Mouse (Mus musculus) ovary, adult 18-20 months (tissue): ENCODE results near the gene Hk2.

ENCODE experiments used
- DNase-seq: peaks from one replicate; pipeline ENCODE4 v3.0.0; 2022; ENCODE audit warnings: low spot score, mixed read lengths

Hk2 gene

DNA sequence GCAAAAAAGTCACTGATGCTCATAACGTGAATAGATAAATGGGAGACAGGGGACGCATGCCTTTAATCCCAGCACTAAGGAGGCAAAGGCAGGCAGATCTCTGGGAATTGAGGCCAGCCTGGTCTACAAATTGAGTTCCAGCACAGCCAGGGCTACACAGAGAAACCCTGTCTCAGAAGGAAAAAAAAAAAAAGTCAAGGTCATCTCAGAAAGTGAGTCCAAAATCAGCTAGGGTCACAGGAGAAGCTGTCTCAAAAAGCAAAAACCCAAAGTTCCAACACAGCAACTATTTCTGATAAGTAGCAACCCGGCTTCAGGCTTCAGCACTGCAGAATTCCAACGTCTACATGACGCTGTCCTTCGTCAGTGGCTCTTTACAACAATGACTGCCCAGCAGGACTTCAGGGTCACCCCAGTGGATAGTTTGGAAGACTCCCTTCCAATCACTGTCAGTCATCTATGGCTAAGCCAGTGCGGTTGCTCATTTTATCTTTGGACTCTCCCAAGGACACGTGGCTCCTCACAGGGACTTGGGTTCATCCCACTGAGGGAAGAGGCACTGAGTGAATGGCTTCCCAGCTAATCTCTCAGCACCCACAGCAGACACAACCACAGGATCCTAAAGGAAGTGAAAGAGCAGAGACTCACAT is 33.3 kb downstream of the Hk2 start:
- peak; percentile 70 for DNase-seq

GRCm38 (mm10) chr6:82740269-82740668 is 34.0 kb downstream of the Hk2 start:
- no peak for DNase-seq

DNA sequence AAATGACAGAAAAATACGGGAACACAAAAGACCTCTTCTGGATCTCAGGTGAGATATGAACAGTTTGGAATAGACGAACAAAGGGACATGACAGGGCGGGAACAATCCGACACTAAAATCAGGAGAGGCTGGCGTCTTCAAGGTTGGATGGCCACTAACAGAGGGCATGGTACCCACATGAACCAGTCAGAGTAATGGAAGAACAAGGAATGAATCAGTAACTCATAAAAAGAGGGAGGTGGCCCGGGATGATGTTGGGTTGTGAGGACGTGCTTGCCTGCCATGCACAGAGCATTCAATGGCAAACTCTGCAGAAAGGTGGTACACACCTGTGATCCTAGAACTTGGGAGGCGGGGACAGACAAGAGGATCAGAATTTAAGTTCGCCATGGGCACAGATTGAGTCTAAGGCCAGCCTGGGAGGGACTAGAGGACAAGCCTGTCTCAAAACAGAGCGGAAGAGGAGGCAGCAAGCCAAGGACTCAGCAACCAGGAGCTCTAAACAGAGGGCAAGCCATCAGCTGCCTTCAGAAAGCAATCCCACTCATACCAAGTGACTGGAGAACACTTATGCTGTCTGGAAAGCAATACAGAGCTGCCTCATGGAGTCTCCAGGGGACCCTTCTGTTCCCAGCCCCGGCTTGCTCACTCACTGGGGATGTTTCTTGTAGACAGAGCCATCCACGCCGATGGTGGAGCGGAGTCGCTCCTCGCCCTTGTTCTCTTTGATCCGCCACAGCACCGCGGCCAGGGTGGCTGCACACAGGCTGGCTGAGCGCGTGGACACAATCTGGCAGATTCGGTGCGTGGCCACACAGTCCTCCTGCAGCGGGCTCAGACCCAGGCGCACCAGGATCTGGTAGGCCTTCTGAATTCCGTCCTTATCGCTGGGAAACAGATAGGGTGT is 36.4 kb downstream of the Hk2 start:
- DNase-seq: no peak

- no peak for DNase-seq
Measured at GRCm38 (mm10) chr6:82736626-82737600, 37.3 kb downstream of the Hk2 start.

DNA sequence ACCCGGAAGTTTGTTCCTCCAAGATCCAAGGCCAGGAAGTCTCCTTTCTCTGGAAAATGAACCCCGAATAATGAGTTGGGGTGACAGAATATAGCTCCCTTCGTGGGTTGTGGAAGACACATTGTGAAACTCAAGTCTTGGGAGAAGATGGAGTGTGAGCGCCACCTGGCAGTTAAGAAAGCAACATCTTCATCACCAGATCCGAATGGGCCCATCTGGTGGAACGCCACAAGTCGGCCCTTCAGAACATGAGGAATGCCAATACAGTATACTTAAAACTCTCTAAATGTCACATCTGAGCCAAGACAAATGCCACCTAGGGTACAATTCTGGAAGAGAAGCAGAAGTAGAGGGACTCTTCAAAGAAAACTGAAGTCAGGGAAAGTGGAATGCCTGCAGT is 38.9 kb downstream of the Hk2 start:
- no peak for DNase-seq

GRCm38 (mm10) chr6:82728635-82729034 is 45.6 kb downstream of the Hk2 start:
- DNase-seq: no peak

DNA sequence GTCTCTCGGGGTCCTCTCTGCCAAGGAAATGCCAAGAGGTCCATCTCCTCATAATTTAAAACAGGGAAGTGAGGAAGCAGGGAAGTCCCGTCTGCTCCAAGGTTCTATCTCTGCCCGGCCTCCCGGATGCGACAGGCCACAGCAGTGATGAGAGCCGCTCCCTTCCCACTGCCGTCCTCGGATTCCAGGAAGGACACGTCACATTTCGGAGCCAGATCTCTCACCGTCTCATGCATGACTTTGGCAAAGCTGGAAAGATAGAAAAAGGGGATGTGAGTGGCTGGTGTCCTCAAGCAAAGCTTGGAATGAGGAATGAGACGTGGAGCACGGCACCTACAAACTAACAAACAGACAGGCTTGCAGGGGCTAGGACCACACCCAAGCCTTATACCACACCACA is 47.0 kb downstream of the Hk2 start:
- no peak for DNase-seq

DNA sequence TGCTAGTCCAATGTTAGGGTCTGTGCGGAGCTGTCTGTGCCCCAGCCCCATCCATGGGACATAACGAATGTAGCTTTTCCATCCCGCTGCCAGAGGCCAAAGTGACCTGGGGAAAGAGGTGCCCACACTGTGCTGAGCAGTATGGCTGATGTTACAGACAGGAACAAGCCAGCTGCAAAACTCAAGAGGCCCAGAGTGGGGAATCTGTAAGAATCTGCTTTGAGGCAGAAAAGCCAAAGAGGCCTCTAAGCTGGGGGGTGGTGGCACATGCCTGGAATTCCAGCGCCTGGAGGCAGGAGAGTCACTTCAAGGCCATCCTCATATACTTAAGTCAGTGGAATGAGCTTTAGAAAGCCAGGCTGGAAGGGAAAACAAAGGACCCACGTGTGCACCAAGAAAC is 50.9 kb downstream of the Hk2 start:
- DNase-seq: no peak

DNA sequence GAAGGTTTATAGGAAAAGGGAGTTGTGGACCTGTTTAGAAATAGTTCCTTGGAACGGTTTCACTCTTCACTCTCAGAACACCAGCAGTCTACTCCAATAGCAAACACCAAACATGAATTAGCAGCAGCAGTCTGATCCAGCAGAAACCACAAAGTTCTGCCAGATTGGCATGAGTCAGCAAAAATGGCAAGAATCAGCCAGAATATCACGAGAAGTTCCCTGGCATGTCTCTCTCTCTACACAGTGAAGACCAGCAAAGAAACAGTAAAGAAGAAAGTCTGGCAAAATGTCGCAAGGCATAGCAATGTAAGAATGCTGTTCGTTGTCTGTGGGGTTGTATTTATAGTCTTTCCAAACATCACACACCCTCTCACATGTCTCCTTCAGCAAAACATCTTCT is 58.1 kb downstream of the Hk2 start:
- no peak for DNase-seq

- no peak for DNase-seq
Measured at GRCm38 (mm10) chr6:82715653-82716052, 58.6 kb downstream of the Hk2 start.

DNA sequence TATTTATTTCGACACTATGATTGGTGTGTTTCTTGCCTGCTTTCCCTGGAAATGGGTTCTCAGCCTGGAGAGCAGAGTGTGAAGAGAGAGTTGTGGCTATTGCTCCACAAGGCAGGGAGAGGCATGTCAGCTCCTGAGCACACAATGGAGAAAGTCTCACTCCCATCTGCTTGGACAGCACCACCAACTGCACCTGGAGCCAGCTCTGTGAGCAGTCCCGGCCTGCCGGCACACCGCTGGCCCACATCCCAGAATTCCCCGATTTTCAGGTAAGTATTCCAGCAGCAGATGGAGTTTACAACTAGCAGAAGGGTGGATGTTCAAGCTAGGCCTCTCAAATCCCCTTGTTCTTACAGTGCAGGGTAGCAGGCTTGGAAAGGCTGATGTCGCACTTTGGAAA is 59.0 kb downstream of the Hk2 start:
- DNase-seq: no peak

- no peak for DNase-seq
Measured at GRCm38 (mm10) chr6:82714841-82715240, 59.4 kb downstream of the Hk2 start.

- DNase-seq: peak; percentile 42
Measured at GRCm38 (mm10) chr6:82714243-82714642, 60.0 kb downstream of the Hk2 start.

- no peak for DNase-seq
Measured at GRCm38 (mm10) chr6:82707742-82708141, 66.5 kb downstream of the Hk2 start.

DNA sequence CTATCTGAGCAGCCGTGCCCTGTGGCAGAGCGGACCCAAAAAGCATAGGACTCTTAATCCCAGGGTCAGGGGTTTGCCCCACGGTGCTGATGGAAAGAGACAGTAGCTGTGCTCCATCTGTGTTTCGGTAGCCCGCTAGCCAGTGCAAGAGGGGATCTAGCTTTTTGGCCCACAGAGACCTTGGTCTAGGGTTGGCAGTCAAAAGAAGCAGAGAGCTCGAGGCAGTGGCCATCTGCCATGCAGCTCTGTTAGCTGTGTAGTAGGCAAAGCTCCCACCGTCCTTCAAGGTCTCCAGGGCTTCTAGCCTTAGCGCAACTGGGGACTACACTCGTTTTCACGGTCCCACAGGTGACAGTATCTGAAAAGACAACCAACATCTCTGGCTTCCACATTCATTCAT is 67.0 kb downstream of the Hk2 start:
- DNase-seq: no peak

DNA sequence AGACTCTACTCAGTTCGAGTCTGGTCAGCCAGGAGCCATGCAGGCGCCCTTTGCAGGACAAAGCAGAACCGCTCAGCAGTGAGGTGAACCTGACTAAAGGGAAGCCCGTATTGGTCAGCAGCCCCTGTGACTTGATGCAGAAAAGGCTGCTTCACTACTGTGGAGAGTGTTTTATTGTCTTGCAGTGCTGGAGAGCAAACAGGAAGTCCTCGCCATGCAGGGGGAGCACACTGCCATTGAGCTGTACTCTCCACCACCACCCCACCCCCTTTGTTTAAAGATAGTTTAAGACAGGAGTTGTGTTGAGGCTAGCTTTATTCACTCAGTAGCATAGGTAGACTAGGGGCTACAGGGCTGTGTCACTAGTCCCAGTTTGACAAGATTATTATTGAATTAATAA is 69.0 kb downstream of the Hk2 start, which contains the start of gene Pole4:
Gene Pole4 (minus strand): TSS at position 145 of the 400 bp plus-strand sequence.
- no peak for DNase-seq

GRCm38 (mm10) chr6:82703710-82704109 is 70.5 kb downstream of the Hk2 start:
- DNase-seq: no peak

DNA sequence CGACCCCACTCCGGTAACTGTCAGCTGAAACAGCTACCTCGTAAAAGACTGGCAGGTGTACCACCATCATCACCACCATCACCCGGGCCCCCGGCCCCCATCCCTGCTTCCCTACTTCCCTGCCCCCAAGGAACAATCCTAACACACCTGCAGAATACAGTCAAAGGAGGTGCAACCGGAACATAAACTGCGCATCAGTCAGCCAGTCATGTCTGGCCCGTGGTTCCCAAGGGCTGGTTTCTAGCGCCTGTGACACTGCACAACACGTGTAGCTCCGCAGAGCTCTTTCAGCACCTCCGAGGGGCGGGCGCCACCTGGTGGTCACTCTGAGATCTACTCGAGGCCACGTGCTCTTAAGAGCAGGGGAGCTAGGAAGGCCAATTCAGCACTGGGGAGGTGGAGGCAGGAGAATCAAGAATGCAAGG is 71.6 kb downstream of the Hk2 start:
- DNase-seq: peak; percentile 60

DNA sequence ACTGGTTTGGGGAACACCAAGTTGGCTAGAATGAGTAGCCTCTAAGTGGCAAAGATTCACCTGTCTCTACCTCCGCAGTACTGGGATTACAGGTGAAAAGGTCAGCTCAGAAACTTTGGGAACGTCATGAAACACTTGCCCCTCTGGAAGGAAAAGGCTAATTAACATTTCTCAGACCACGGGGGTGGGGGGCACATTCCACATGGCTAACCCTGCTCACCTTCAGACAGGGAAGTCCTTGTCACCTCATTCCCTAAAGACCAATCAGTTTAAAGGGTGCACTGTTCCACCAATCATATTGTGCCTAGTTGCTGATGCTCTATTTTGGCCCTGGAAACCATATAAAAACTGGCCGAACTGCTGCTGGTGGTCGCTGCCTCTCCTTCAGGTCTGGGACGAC is 73.0 kb downstream of the Hk2 start:
- no peak for DNase-seq

GRCm38 (mm10) chr6:82699831-82700230 is 74.4 kb downstream of the Hk2 start:
- DNase-seq: no peak

- DNase-seq: no peak
Measured at GRCm38 (mm10) chr6:82696736-82697135, 77.5 kb downstream of the Hk2 start.

GRCm38 (mm10) chr6:82694668-82695067 is 79.6 kb downstream of the Hk2 start:
- no peak for DNase-seq
